Mouse (Mus musculus): ENCODE results near the gene Gm17324. TPM values are rescaled to one million over a fixed set of nuclear protein-coding genes. Genes with fewer than 3 reads are reported as not detected.
A peak's percentile ranks its signal among the peaks of the same experiment; 100 is the strongest.
"Not testable (repeated sequence)": the region's sequence is repeated elsewhere in the genome, so short reads cannot be mapped to it uniquely, and the experiment has no call there.

Gm17324 gene
- 1.0 and 1.1 TPM in 2 replicates for polyA plus RNA-seq (2016; fragmentation: Nextera tagmentation; extraction: Ambion mirVana)

DNA sequence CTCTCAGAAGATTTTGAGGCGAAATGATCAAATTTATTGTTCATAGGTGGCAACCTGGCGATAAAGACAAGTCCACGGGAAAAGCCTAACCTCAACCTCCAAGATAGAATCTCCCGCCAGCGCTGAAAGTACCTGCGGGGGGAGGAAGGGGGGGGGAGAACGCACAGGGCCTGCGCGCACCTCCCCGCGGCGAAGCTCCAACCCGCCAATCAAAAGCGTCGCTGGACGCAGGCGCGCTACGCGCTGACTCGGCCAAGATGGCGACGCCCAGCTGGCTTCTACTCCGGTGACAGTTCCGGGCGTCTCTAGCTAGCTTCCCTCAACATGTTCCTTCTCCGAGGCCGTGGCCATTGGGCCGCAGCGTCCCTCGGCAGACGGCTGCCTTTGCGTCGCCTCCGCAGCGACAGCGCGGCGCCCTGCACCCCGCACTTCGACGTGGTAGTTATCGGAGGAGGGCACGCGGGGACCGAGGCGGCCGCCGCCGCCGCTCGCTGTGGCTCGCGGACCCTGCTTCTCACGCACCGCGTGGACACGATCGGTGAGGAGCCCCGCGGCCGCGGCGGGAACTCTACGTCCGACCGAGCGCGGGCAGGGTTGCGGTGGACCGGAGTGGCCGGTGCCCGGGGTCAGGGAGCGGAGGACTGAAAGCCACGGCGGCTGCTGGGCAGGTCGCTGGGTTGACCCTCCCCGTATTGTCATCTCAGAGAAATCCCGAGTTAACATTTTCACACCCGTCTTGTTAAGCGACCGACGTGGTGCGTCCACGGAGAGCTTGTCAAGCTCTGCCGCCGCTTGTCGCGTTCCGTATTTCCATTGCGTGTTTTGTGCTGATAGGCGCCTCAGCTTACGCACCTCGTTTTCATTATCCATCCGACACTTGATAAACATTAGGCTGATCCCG lies at the start of gene Gm17324, which contains the start of gene Mto1:
Gm17324 (minus strand) TSS at position 814 of the 901 bp plus-strand sequence.
Mto1 (plus strand) TSS at position 236 of the 901 bp plus-strand sequence.
- Histone ChIP-seq H3K36me3 (peaks cover 37% of the 10 kb centered on the region), H3K4me1 (peaks cover 32% of the 10 kb centered on the region), H3K27me3 (replicated peaks) (peaks cover 40% of the 10 kb centered on the region), H3K4me3 (peak within 1 kb of the TSS; percentile 99), H3K9ac (peak within 1 kb of the TSS; percentile 97), H3K4me2 (peak within 1 kb of the TSS; percentile 82), H3K27ac (peak within 1 kb of the TSS; percentile 91), H3K9me3 (replicated peaks) (no peaks in the 10 kb centered on the region)
- ATAC-seq = peak; percentile 89
- under 1% methylated on average over 96 of the region's 96 CpGs for WGBS (ENCODE audit: insufficient replicate concordance)

- no peak overlapping the region for H3K9ac ChIP-seq
- peaks cover 11% of the 10 kb centered on the region for H3K4me1 ChIP-seq
- no peaks in the 10 kb centered on the region for H3K9me3 ChIP-seq (replicated peaks)
- no peaks in the 10 kb centered on the region for H3K36me3 ChIP-seq
- WGBS (ENCODE audit: insufficient replicate concordance) = 76% methylated on average over 7 of the region's 7 CpGs
- no peak overlapping the region for H3K27ac ChIP-seq
- H3K4me2 ChIP-seq = no peak overlapping the region
- ATAC-seq = no peak
- no peak overlapping the region for H3K4me3 ChIP-seq
- H3K27me3 ChIP-seq (replicated peaks) = no peaks in the 10 kb centered on the region; the same call in 1 of the 2 replicates
Measured at GRCm38 (mm10) chr9:78493171-78493570, 44.6 kb upstream of the Gm17324 start.

DNA sequence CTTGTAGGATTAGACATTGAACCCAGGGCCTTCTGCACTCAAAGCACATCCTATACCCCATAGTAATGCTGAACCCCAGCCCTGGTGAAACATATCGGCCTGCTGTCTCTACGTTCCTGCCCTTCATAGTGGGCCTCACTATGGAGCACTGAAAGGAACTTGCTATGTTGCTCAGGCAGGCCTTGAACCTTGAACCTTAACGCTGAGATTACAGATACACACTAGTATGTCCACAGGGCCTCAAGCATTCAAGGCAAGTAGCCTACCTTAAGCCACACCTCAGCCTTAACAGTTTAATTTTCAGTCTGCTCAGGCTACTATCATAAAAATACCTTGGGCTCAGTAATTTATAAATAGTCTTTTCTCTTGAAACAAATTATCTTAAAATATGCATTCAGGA lies 43.7 kb upstream of the Gm17324 start:
- ATAC-seq = no peak
- Histone ChIP-seq H3K36me3 (no peaks in the 10 kb centered on the region), H3K4me1 (peaks cover 11% of the 10 kb centered on the region), H3K4me2 (no peak overlapping the region), H3K4me3 (no peak overlapping the region), H3K27me3 (replicated peaks) (no peaks in the 10 kb centered on the region; the same call in 1 of the 2 replicates), H3K9ac (no peak overlapping the region), H3K9me3 (replicated peaks) (no peaks in the 10 kb centered on the region), H3K27ac (no peak overlapping the region)
- 78% methylated on average over 3 of the region's 3 CpGs for WGBS (ENCODE audit: insufficient replicate concordance)

GRCm38 (mm10) chr9:78491169-78491568 lies 42.6 kb upstream of the Gm17324 start:
- Histone ChIP-seq H3K27ac (no peak overlapping the region), H3K36me3 (no peaks in the 10 kb centered on the region), H3K4me1 (peaks cover 11% of the 10 kb centered on the region), H3K9me3 (replicated peaks) (no peaks in the 10 kb centered on the region), H3K4me2 (no peak overlapping the region), H3K4me3 (no peak overlapping the region), H3K27me3 (replicated peaks) (no peaks in the 10 kb centered on the region; the same call in 1 of the 2 replicates), H3K9ac (no peak overlapping the region)
- ATAC-seq = no peak
- 65% methylated on average over 3 of the region's 3 CpGs for WGBS (ENCODE audit: insufficient replicate concordance)

DNA sequence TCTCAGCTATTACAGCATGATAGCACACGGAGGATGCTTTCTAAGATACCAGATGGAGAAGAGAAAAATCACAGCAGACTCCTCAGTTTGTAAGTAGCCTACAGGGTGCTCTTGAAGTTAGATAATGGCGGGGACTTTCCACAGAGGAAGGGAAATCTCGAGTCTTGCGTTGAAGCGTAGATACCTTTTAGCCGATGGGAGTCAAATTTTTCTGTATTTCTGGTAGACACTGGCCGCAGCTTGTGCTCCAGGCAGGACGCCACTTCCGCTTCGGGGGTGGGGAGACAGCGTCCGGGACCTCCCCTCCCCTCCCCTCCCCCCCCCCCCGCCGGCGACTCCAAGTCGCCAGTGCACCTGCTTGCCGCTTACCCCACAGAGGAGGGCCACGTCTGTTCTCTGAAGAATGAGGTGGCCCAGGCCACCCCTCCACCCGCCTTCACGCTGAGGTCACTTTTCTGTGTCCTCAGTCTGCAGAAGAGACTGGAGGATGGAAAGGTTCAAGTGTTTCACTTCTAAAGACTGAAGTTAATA lies 40.4 kb upstream of the Gm17324 start, which contains the start of gene Eef1a1:
Eef1a1 (minus strand) TSS at position 262 of the 531 bp plus-strand sequence.
- Histone ChIP-seq H3K4me2 (peak within 1 kb of the TSS; percentile 63), H3K9me3 (replicated peaks) (no peaks in the 10 kb centered on the region), H3K9ac (peak within 1 kb of the TSS; percentile 46), H3K27ac (no peak within 1 kb of the TSS), H3K36me3 (no peaks in the 10 kb centered on the region), H3K4me3 (peak within 1 kb of the TSS; percentile 37), H3K27me3 (replicated peaks) (no peaks in the 10 kb centered on the region; the same call in 1 of the 2 replicates), H3K4me1 (peaks cover 11% of the 10 kb centered on the region)
- ATAC-seq = no peak
- WGBS (ENCODE audit: insufficient replicate concordance) = 3% methylated on average over 15 of the region's 20 CpGs

DNA sequence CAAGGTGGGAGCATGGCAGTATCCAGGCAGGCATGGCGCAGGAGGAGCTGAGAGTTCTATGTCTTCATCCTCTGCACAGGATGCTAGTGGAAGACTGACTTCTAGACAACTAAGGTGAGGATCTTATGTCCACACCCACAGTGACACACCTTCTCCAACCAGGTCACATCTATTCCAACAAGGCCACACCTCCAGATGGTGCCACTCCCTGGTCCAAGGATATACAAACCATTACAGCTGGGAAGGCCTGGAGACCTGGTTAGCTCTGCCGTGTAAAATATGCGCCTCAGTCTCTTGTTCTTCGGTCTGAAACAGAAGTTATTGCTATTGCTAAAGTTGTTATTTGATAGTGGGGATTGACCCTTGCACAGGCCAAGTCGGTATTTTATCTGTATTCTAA lies 39.4 kb upstream of the Gm17324 start:
- not testable (repeated sequence) for H3K9me3 ChIP-seq (replicated peaks); H3K9ac ChIP-seq; H3K4me3 ChIP-seq; H3K27ac ChIP-seq; H3K36me3 ChIP-seq; H3K4me2 ChIP-seq; H3K27me3 ChIP-seq (replicated peaks); ATAC-seq
- peaks cover 13% of the 10 kb centered on the region for H3K4me1 ChIP-seq
- WGBS (ENCODE audit: insufficient replicate concordance) = 79% methylated on average over 5 of the region's 5 CpGs

DNA sequence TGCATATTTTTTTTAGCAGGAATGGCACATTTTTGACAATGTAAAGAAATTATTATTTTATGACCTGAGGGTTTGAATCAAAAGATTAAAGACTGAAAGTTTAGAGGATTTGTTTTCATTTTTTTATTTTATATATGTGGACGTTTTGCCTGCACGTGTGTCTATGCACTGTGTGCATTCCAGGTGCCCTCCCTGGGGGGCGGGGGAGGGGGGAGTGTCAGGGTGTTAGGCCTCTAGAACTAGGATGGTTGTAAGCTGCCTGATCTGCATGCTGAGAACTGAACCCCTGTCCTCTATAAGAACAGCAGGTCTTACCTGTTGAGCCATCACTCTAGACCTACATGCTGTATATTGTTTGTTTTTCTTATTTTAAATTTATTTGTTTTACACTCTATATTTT lies 36.1 kb upstream of the Gm17324 start:
- Histone ChIP-seq H3K9ac (no peak overlapping the region), H3K27ac (no peak overlapping the region)
- 78% methylated on average over 3 of the region's 3 CpGs for WGBS (ENCODE audit: insufficient replicate concordance)

GRCm38 (mm10) chr9:78482386-78482785 lies 33.8 kb upstream of the Gm17324 start:
- ATAC-seq = no peak
- no peaks in the 10 kb centered on the region for H3K27me3 ChIP-seq (replicated peaks)
- peak overlapping the region; percentile 98 for H3K9ac ChIP-seq
- H3K9me3 ChIP-seq (replicated peaks) = no peaks in the 10 kb centered on the region
- H3K4me3 ChIP-seq = peak overlapping the region; percentile 82
- 26% methylated on average over 3 of the region's 3 CpGs for WGBS (ENCODE audit: insufficient replicate concordance)
- peak overlapping the region; percentile 76 for H3K4me2 ChIP-seq
- peaks cover 31% of the 10 kb centered on the region for H3K4me1 ChIP-seq
- peaks cover 36% of the 10 kb centered on the region for H3K36me3 ChIP-seq
- peak overlapping the region; percentile 97 for H3K27ac ChIP-seq

More for the DNA sequence above, 36.1 kb upstream of the Gm17324 start:
- H3K27me3 ChIP-seq (replicated peaks) = no peaks in the 10 kb centered on the region; the same call in 1 of the 2 replicates
- H3K4me2 ChIP-seq = no peak overlapping the region
- peaks cover 23% of the 10 kb centered on the region for H3K4me1 ChIP-seq
- peaks cover 14% of the 10 kb centered on the region for H3K36me3 ChIP-seq
- no peak for ATAC-seq
- H3K9me3 ChIP-seq (replicated peaks) = no peaks in the 10 kb centered on the region
- no peak overlapping the region for H3K4me3 ChIP-seq

GRCm38 (mm10) chr9:78481423-78482331 lies 33.1 kb upstream of the Gm17324 start:
- peak overlapping the region; percentile 82 for H3K4me3 ChIP-seq
- peak; percentile 93 for ATAC-seq
- peak overlapping the region; percentile 98 for H3K9ac ChIP-seq
- H3K27ac ChIP-seq = peak overlapping the region; percentile 97
- WGBS (ENCODE audit: insufficient replicate concordance) = under 1% methylated on average over 70 of the region's 77 CpGs
- H3K4me1 ChIP-seq = peaks cover 31% of the 10 kb centered on the region
- no peaks in the 10 kb centered on the region for H3K27me3 ChIP-seq (replicated peaks)
- H3K9me3 ChIP-seq (replicated peaks) = no peaks in the 10 kb centered on the region
- peaks cover 43% of the 10 kb centered on the region for H3K36me3 ChIP-seq
- H3K4me2 ChIP-seq = peak overlapping the region; percentile 76

DNA sequence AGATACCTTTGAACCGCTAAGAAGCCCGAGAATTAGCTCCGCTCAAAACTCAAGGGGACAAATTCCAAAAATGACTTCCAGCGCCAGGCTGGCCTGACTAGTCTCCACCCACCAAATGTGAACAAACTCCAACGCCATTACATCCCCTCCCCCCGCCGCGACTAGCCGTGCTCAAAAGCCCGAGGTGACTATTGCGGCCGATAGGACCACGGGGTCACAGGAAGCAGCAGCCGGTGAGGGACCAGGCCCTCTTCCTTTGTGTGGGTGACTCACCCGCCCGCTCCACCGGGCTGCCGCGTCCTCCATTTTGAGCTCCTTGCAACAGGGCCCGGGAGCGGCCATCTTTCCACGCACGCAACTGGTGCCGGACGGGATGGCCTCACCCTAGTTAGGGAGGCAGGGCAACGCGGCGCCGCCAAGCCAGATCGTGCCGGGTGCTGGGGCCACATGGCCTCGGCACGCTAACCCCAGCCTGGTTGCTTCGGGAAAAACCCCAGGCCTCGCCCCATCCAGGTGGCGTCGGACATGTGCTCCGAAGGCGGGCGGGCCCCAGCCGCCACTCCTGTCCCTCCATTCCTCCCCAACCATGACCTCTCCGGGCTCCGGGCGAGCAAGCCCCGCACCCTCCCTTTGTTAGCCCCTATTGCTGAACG lies 32.2 kb upstream of the Gm17324 start:
- under 1% methylated on average over 46 of the region's 46 CpGs for WGBS (ENCODE audit: insufficient replicate concordance)
- Histone ChIP-seq H3K27me3 (replicated peaks) (no peaks in the 10 kb centered on the region), H3K9ac (peak overlapping the region; percentile 98), H3K27ac (peak overlapping the region; percentile 97), H3K4me1 (peaks cover 31% of the 10 kb centered on the region), H3K4me2 (peak overlapping the region; percentile 76), H3K36me3 (peaks cover 51% of the 10 kb centered on the region), H3K4me3 (peak overlapping the region; percentile 82), H3K9me3 (replicated peaks) (no peaks in the 10 kb centered on the region)
- ATAC-seq = peak; percentile 30

- WGBS (ENCODE audit: insufficient replicate concordance) = under 1% methylated on average over 13 of the region's 13 CpGs
- Histone ChIP-seq H3K4me1 (peaks cover 31% of the 10 kb centered on the region), H3K36me3 (peaks cover 52% of the 10 kb centered on the region), H3K9ac (peak overlapping the region; percentile 98), H3K27ac (peak overlapping the region; percentile 97), H3K4me2 (peak overlapping the region; percentile 76), H3K4me3 (peak overlapping the region; percentile 82)
- H3K27me3 ChIP-seq (replicated peaks); ATAC-seq; H3K9me3 ChIP-seq (replicated peaks): not testable (repeated sequence)
Measured at GRCm38 (mm10) chr9:78480227-78480626, 31.6 kb upstream of the Gm17324 start.
